Mouse (Mus musculus) megakaryocyte-erythroid progenitor cell, adult 5-6 weeks (primary cell): ENCODE measurements at regions not wholly inside any gene's neighbourhood (a gene's known extent, or its start where the extent isn't known, plus 50 kb on each side); places are given as distances from the start of the nearest gene placed in this dataset.

Source experiments
- ATAC-seq: replicated peaks from 2 replicates; pipeline ENCODE4 v1.8.0; 2016; ENCODE audit warnings: mild to moderate bottlenecking, inconsistent platforms; ENCODE audit not compliant: severe bottlenecking, poor library complexity, low FRiP score, low TSS enrichment

DNA sequence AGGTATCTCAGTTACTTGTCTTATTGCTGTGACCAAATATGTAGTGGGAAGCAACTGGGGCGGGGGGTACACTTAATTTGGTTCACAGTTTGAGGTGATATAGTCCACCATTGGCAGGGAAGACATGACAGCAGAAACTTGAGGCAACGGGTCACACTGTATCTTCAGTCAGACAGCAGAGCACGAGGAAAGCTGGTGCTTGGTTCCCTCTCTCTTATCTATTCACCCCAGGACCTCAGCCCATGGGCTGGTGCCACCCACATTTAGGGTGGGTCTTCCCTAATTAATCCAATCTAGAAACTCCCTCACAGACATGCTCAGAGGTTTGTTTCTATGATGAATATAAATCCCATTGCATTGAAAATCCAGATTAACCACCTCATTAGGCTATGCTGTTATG, 56.5 kb downstream of the Otud1 start:
- ATAC-seq = peak; percentile 75

DNA sequence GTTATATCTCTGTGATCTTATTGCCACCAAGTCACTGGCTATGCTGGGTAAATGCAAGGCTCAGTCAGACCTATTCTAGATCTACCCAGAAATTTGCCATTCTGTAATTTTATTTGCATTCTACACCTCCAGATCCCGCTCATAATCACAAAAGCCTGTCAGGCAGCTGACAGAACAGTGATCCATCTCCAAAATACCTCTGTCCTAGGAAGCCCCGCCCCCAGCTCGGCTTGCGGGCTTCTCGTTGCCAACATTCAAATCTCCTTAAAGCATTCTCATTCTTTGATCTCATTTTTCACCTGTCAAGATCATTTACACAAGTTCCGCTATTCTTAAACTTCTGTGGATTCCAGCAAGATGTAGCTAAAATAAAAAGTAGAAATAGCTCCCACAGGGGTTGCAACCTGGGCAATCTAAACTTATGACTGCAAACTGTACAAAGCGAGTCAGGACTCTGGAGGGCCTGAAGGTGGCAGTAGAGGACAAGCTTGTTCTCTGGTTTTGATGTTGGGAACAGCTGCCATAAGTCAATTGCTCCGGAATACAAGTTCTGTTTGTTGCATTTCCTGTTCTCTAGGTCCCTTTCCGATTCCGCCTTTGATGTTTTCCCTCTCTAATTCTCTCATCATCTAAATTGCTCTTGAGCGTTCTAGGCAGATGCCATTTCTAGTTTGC, 58.1 kb downstream of the Otud1 start:
- peak; percentile 99 for ATAC-seq

DNA sequence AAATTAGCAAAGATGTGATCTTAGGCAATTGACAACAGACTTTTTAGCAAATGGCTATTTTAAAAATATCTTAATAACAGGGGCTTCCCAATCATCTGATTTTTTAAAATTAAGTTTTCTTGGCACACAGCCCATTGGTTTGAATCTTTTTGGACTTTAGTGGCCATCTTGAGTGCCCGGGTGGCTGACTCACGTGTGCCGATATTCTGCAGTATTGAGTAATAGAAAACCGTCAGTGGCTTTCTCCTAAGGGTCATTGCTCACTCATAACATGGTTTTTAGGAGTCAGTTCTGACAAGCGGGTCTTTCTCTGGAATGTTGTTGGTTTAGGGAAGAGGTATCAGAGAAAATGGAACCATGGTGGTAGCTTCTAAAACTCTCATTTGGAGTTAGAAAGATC, 58.8 kb downstream of the Otud1 start:
- no peak for ATAC-seq

DNA sequence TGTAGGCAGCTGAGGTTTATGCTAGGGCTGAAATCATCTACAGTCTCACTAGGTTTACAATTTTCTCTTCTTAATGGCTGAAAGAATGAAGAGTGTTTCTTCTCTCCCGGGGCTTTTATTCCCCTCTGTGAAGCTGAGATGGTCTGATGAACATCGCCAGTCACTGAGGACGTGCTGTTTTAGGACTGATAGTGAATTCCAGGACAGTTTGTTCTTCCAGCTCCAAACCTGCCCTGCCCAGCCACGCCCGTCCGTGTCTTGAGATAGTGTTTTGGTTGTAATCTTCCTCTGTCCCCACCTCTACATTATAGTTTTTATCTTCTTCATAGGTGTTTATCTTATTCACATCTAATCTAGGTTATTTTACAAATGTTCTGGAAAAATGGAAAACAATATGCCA, 68.5 kb downstream of the Otud1 start:
- no peak; the same call in 1 of the 2 replicates for ATAC-seq

DNA sequence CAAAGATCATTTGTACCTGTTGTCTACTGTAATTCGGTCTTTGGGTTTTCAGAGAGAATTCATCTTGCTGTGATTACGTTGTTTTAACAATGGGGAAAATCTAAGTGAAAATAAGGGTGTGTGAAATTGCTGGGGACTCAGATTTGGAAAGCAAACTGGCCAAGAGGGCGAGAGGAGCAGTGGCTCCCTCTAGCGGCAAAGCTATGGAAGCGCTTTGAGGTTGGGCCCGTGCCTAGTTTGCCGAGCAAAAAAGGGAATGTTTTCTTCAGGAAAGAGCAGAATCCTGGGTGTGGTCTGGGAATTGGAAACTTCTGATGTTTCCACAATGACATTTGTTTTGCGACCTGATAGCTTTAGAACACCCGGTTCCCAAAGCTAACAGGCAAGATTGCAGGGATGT, 69.4 kb downstream of the Otud1 start:
- ATAC-seq = peak; percentile 74; the same call in 1 of the 2 replicates

DNA sequence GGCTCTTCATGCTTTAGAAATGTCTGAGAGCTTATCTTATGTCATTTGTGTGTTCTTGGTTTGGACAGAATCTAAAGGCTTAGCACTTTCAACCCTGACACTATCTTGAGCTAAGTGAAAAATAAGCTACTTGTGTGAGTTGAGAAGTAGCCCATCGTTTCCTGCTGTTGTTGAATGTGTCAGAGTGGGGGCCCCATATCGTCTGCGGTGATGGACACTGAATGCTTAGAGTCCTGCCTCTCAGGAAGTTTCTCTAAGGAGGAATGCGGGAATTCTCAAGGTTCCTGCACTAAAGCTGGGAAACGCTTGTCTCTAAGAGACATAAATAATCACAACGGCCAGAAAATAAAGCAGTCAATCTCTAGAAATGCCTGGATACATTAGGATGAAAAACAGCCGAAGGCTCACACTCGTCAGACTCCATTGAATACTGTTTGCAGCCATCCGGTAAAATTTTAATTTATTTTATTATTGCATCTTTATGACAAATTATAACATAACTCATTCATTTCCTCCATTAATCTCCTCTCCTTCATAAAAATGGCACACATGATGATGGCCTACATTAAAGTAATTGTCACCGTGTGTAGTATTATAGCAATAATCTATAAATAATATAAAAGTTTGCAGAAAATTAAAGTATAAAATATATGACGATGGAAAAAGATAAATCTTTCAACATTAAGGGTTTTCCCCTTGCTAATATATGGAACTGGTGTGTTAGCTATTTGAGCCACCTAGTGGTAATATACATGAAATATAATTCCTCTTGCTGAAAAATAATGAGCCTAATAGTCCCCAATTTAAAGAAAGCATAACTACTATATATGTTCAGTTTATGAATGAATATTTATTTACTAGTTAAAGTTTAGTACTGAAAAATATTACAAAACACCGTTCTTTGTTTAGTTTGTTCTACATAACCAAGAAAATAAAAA, 75.6 kb downstream of the Otud1 start:
- ATAC-seq = no peak

DNA sequence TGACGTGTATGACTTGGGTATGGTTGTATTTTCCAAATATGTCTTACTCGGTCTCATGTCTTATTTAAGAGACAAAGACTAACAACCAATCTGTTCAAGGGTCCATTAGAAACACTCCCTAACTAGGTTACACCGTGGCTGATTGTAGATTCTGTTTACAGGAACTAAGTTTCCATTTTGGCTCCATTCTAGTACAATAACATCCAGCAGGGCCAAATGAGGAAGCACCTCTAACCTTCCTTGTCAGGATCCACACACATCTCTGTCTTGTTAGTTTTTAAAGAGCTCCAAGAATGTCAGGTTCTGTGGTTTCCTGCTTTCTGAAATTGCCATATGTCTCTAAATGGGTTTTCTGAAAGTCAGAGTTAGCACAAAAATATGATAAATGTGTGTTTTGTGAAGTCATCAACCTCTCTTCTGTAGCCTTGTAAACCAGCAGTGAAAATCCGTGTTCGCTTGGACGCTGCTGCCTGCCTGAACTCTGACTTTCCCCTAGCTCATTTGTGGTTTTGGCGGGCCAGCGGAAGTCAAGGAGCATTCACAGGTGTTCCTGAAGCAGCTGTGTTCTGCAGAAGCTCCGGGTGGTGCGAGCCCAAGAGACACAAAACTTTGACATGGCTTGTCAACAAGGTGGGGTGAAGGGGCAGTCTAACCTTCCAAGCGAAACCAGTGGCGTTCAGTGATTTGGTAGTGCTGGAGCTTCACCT, 76.8 kb downstream of the Otud1 start:
- no peak for ATAC-seq

DNA sequence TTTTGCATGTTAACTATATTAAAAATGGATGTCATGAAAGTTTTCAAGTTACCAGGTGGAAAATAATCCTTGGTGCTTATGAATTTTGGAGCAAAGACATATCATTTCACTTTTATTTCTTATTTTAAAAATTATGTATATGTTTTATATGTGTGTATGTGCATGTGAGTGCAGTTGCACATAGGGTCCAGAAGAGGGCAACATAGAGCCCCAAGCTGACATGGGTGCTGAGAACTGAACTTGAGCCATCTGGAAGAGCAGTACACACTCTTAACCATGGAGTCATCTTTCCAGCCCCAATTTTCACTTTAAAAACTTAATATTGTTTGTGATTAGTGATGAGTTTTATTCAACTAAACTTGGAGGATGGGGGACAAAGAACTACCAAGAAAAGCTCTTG, 84.0 kb downstream of the Otud1 start:
- no peak for ATAC-seq

DNA sequence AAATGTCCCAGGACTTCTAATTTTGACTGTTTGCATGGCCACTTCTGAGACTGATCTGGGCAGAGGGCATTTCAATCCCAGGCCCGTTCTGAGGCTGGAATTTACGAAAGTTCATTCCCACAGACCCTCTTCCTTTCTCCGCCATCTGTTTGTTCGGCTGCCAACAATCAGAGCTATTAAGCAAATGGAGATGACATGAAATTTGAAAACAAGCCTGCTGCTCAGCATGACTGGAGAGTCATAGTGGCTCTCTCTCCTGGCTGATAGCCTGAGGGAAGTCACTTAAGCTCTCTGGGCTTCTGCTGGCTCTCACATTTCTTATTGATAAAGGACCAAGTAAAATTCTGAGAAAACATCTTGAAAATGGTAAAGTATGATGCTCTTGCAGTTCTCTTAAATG, 85.9 kb downstream of the Otud1 start:
- no peak for ATAC-seq

DNA sequence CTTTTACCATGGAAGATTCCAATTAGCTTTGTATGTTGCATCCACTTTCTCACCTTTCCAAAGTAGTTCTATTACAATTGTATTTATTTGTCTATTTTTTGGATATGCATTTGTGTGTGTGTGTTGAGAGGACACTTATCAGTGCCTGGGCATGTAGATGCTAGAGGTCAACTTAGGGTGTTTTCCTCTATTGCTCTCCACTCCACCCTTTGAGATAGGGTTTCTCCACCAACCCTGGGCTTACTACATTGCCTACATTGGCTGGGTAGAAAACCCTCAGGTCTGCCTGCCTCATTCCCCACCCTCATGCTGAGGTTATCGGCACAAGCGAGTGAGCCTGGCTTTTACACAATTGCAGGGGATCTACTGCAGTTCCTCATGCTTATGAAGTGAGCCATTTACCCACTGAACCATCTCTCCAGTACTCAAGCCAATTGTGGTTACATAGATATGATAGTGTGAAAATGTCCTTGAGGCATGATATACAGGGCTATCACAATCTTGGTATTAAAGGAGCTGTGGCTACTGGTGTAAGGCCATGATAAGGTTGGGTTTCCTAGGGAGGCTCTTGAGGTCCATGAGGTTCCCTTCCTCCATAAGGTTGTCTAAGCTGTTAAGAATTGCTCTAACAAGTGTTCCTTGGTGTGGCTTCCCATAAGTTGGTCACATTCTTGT, 87.6 kb downstream of the Otud1 start:
- no peak for ATAC-seq

DNA sequence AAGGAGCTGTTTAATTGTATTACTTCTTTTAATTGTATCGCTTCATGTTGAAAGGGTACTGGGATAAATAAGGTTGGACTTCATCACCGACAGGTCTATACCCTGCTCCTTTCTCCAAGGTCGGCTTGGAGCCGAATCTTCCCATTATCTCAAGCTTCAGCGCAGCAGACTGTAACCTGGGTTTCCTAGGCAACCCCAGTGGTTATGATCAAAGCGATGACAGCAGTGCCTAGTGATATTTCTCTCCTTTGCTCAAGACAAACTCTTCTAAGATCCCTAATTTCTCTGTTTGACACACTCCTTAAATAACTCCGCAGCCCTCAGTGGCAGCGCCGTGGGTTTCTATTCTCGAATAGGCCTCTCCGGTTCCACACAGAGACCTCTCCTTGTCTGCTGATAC, 95.2 kb downstream of the Otud1 start:
- ATAC-seq = no peak

DNA sequence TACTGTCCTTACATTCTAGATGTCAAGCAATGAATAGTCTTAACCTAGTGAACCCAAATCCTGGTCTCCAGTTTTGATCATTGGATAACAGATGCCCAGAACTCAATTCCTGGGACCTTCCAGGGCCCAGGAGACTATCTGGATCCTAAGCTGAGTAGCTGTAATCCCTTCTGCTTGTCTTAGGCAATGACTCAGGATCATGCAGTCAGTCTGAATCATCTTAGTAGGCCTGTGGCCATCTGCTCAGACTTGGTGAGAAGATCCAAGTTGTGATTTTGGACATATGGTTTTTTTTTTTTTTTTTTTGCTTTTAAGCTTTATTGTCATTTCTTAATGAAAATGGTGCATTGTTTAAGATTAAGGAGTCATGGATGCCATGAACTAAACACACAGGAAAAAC, 95.9 kb downstream of the Otud1 start:
- no peak for ATAC-seq

DNA sequence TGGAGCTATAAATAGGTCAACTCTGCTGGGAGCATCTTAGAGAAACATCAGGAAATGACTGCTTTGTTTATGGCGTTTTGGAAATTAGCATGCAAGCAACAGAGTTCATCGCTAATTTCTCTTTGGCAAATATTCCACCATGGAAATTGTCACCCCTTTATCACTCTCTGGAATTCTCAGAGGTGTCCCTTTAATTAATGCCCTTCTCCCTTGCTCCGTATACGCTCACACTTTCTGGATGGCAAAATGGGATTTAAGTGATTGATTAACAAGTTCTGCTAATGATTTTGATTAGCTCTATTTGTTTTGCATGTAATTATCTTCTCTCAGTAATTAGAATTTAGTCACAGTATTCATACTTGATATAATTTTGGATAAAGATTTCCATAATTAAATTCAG, 100.4 kb downstream of the Otud1 start:
- no peak for ATAC-seq

DNA sequence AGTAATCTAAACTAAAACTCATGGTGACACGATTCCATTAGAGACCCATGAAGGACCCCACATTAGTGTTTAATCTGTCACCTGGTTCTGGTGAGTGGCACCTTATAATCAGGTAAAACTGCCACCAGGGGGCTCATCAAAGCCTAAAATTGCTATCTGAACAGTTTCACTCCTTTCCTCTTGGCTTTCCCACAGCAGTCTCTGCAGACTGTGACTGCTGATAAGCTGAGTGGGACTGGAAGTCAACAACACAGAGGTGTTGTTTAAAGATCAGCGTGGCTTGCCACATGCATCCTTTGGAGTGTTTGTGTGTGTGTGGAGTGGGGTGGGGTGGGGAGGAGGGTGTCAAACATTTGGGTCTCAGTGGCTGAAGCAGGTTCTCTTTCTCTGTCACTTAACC, 101.6 kb downstream of the Otud1 start:
- no peak for ATAC-seq

DNA sequence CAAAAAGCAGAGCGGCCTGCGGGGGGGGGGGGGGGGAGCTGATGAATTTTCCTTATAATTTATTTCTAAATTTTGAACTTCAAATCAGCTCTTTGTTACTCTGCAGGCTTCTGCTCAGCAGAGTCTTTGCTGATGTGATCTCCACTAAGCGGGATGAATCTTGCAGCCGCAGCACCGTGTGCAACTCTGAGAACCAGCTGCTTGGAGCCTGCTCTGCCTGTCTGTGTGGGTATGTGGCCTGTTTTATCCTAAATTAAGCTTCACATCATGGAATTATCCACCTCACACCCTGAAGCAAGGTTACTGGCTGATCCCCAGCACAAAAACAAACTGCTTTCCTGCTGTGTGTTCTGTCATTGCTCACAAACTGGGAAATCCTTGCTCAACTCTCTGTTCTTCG, 102.0 kb downstream of the Otud1 start:
- ATAC-seq = no peak

DNA sequence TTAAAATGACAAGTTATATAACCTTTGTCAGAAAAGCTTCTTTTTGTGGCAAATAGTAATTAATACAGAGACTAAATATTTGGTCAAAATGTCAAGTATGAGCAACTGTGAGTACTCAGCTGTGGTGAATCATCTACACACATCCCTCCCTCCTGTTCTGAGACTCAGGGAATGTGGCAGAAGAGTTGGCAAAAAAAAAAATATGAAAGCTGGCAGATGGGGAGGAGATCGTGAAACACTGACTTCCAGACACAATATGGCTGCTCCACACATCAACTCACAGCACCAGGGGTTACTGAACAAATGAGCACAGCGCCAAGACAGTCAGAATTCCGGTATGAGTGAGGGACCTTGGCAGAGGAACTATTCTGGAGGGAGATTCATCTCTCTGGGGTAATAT, 105.4 kb downstream of the Otud1 start:
- no peak for ATAC-seq

DNA sequence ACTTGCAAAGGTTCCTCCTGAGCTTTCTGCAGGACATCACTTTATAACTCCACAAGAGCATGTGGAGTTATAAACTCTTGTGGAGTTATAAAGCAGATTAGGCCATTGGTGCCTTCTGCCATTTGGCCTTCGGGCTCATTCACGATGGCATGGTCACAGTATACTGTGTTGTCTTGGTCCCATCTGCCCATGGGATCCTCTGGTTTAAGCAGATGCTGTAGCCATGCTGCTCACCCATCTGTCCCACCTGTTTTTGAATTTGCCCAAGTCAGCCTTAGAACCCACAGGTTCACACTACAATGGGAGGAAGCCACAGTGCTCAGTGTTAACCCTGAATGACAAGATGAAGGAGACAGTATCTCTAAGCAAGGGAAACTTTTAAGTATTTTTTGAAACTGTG, 124.7 kb upstream of the Etl4 start:
- ATAC-seq = no peak

DNA sequence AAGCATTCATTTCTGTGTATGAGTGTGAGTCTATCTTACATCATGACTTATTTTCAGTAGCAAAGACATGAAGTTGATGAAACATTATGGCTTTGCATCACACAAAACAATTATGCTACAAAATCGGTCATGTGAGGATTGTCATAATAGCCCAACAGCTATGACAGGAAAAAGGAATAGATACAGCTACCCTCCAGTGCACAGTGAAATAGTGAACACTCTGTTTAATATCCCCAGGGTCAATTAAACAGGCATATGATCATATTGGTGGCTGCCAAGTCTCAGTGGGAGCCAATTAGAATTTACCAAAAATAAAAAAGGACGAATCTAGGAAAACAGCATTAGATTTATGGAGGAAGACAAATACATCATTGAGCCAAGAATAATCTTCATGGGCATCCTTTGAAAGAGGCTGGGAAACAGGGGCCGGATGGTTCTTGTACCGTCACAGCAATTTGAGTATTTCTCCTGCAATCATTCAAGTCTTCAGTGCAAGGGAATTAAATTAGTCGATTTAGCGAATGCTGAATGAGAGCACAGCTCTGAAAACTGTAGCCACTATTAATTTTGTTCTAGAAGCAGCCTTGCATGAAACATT, 123.8 kb upstream of the Etl4 start:
- no peak for ATAC-seq

DNA sequence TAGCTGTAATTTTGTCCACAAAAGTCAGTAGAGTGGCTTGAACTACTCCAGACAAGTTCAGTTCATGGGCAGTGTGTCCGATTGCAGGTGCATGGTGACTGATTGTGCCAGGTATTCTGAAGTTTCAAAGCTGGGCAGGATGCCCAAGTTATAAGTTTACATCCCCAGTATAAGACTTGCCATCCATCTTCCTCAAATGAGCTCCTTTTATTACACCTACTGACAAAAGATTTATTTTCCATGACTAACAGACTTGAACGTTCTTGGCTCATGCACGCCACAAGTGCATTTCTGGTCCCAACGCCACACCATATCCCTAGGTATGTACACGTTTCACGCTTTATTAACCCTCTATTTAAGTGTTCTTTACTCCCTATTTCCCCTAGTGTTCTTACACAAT, 117.4 kb upstream of the Etl4 start:
- ATAC-seq = no peak

DNA sequence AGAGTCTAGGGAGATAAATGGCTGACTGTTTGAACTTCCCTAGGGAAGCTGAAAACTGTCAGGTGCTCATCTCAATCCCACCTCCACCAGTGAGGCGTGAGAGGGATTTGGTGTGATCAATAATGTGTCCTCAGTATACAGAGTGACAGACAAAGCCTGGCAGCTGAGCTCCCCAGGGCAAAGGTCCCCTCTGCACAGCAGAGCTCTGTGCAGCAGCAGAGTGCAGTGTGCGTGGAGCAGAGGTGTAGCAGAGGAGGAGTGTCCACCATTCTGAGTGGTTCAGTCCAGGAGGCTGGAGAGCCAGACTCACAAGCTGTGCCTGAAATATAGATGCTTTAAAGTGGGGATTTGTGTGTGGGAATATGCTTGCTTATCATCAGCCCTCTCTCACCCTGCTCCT, 112.8 kb upstream of the Etl4 start:
- ATAC-seq = no peak
